Mouse (Mus musculus): ENCODE measurements around the gene Nek8.

Gene Nek8

GRCm38 (mm10) chr11:78166161-78166560 lies 10.3 kb downstream of the Nek8 start:
- no peak for DNase-seq

- peak; percentile 80 to 89 for DNase-seq
These were observed 10.7 kb downstream of the Nek8 start for GRCm38 (mm10) chr11:78165761-78166109.

GRCm38 (mm10) chr11:78164924-78165760 lies 11.3 kb downstream of the Nek8 start, which contains the start of gene Traf4:
TSS of gene Traf4 (minus strand) at chr11:78165589.
- peak; percentile 89 to 91 for DNase-seq

GRCm38 (mm10) chr11:78164604-78164923 lies 11.9 kb downstream of the Nek8 start:
- DNase-seq, result no peak

GRCm38 (mm10) chr11:78163681-78164603 lies 12.5 kb downstream of the Nek8 start:
- DNase-seq, result peak; percentile 67 to 77

GRCm38 (mm10) chr11:78163045-78163444 lies 13.4 kb downstream of the Nek8 start:
- no peak for DNase-seq

GRCm38 (mm10) chr11:78162504-78162903 lies 14.0 kb downstream of the Nek8 start:
- DNase-seq, result peak in 1 of 2 experiments; percentile 62

- DNase-seq, result peak in 1 of 2 experiments; percentile 37
These were observed 14.5 kb downstream of the Nek8 start for GRCm38 (mm10) chr11:78161968-78162367.

GRCm38 (mm10) chr11:78161169-78161568 lies 15.3 kb downstream of the Nek8 start:
- no peak for DNase-seq

GRCm38 (mm10) chr11:78160675-78161074 lies 15.8 kb downstream of the Nek8 start:
- no peak for DNase-seq

GRCm38 (mm10) chr11:78160171-78160570 lies 16.3 kb downstream of the Nek8 start:
- DNase-seq, result peak in 1 of 2 experiments; percentile 32

GRCm38 (mm10) chr11:78159557-78159956 lies 16.9 kb downstream of the Nek8 start:
- DNase-seq, result no peak

GRCm38 (mm10) chr11:78159096-78159495 lies 17.4 kb downstream of the Nek8 start:
- peak; percentile 80 to 90 for DNase-seq

GRCm38 (mm10) chr11:78156156-78156699 lies 20.2 kb downstream of the Nek8 start:
- no peak for DNase-seq

GRCm38 (mm10) chr11:78155674-78156073 lies 20.8 kb downstream of the Nek8 start:
- no peak for DNase-seq

GRCm38 (mm10) chr11:78153778-78154177 lies 22.7 kb downstream of the Nek8 start:
- peak in 1 of 2 experiments; percentile 31 for DNase-seq

- DNase-seq, result peak; percentile 80 to 86
These were observed 23.9 kb downstream of the Nek8 start for GRCm38 (mm10) chr11:78152299-78153231.

- DNase-seq, result peak in 1 of 2 experiments; percentile 38
These were observed 25.3 kb downstream of the Nek8 start for GRCm38 (mm10) chr11:78151161-78151560.

- no peak for DNase-seq
These were observed 29.6 kb downstream of the Nek8 start for GRCm38 (mm10) chr11:78146707-78147543.

- DNase-seq, result no peak
These were observed 30.3 kb downstream of the Nek8 start for GRCm38 (mm10) chr11:78146168-78146567.

- DNase-seq, result no peak
These were observed 33.0 kb downstream of the Nek8 start for GRCm38 (mm10) chr11:78143520-78143919.
